Mouse (Mus musculus) hindbrain, postnatal 0 days (tissue): ENCODE results near the gene Cat. TPM values are rescaled to one million over a fixed set of nuclear protein-coding genes. Genes with fewer than 3 reads are reported as not detected.

Experiments
- ATAC-seq: fragments of 200-750 bp; cut with Nextera tagmentation; 2 replicates; pipeline ENCODE4 v1.8.0; 2017; ENCODE audit warnings: mild to moderate bottlenecking, moderate TSS enrichment, moderate library complexity
- DNase-seq: peaks from one replicate; pipeline ENCODE4 v3.0.0-alpha.2; 2015; ENCODE audit warnings: low spot score
- H3K27ac ChIP-seq: fragments of 300-500 bp; sonication (generic); 2 replicates; pipeline ENCODE4 v1.5.1; 2014; ENCODE audit warnings: mild to moderate bottlenecking
- H3K27me3 ChIP-seq: fragments of 300-500 bp; sonication (generic); 2 replicates; pipeline ENCODE4 v1.6.1; 2014; ENCODE audit warnings: low read length, mixed read lengths; ENCODE audit not compliant: insufficient read depth
- H3K36me3 ChIP-seq: fragments of 300-500 bp; sonication (generic); 2 replicates; pipeline ENCODE4 v1.6.1; 2014; ENCODE audit warnings: low read length, mixed read lengths; ENCODE audit not compliant: insufficient read depth
- H3K4me1 ChIP-seq: fragments of 300-500 bp; sonication (generic); 2 replicates; pipeline ENCODE4 v1.6.1; 2014; ENCODE audit warnings: antibody characterized with exemption, low read length, mixed read lengths; ENCODE audit not compliant: insufficient read depth
- H3K4me2 ChIP-seq: fragments of 300-500 bp; sonication (generic); 2 replicates; pipeline ENCODE4 v1.6.1; 2014; ENCODE audit warnings: low read depth, mild to moderate bottlenecking, low read length, moderate library complexity, mixed read lengths
- H3K4me3 ChIP-seq: fragments of 300-500 bp; sonication (generic); 2 replicates; pipeline ENCODE4 v1.5.1; 2014; ENCODE audit warnings: low read length
- H3K9ac ChIP-seq: fragments of 300-500 bp; sonication (generic); replicated peaks from 2 replicates; pipeline ENCODE4 v1.6.1; 2014; ENCODE audit warnings: mild to moderate bottlenecking, low read length, moderate library complexity, mixed read lengths
- H3K9me3 ChIP-seq: fragments of 300-500 bp; sonication (generic); 2 replicates; pipeline ENCODE4 v1.6.1; 2016; ENCODE audit warnings: low read length, mixed read lengths
- CTCF ChIP-seq: IDR thresholded peaks from 2 replicates; pipeline ENCODE4 v1.5.1; 2016; ENCODE audit warnings: antibody characterized with exemption, control low read depth, low read depth
- WGBS: fragments of 180-500 bp; shearing (Covaris S2); extraction: QIAGEN DNeasy Blood & Tissue Kit; methylation state at CpG from one replicate; pipeline ENCODE4 v1.1.7; 2014; 5-methylcytosine and 5-hydroxymethylcytosine counted together
- polyA plus RNA-seq: library from polyadenylated mRNA; unstranded; fragments of >200 nt; fragmentation: Nextera tagmentation; extraction: Ambion mirVana; gene quantifications from 2 replicates; pipeline ENCODE4 v1.2.1, GENCODE M21; 2015
- total RNA-seq: library from RNA; depleted of rRNA; stranded (reverse); fragments of >200 nt; gene quantifications from 2 replicates; pipeline ENCODE4 v1.2.3, GENCODE M21; 2014; rRNA removed

Cat gene
- total RNA-seq = 112 and 116 TPM in 2 replicates
- 58.5 and 71.4 TPM in 2 replicates for polyA plus RNA-seq

DNA sequence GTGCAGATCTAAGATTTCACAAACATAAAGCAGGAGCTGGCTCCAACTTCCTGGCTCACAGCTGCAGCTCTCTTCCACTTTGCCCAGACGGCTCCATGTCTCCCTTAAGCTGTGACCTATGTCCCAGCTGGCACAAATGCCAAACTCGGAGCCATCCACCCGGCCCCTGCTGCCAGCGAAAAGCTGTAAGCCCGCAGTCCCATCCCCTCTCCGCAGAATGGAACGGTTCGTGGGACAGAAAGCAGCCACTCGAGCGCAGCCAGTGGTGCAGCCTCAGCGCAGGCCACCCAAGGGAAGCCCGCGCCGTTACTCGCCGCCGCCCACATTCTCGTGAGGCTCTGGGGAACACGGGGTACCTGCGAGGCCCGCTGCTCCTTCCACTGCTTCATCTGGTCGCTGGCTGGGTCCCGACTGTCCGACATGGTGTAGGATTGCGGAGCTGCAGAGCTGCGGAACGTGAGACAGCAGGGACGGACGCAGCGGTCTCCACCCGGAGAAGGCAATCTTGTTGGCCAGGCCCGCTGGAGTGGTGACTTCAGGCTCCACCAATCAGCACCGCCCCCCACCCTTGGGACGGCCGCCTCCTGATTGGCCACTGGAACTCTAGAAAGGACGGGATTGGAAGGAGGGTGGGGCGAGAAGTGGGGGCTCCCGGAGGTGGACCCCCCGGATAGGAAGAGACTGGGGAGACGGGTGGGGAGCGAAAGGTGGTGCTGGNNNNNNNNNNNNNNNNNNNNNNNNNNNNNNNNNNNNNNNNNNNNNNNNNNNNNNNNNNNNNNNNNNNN, at the start of gene Cat:
TSS of gene Cat (minus strand) at position 544 of the 785 bp plus-strand sequence.
- peak within 1 kb of the TSS; percentile 98 for H3K27ac ChIP-seq
- ATAC-seq (peak; percentile 99), DNase-seq (peak; percentile 96)
- no peaks in the 10 kb centered on the region for H3K36me3 ChIP-seq
- peak within 1 kb of the TSS; percentile 87 for H3K4me3 ChIP-seq
- no peaks in the 10 kb centered on the region for H3K27me3 ChIP-seq
- H3K9me3 ChIP-seq = no peaks in the 10 kb centered on the region
- H3K4me1 ChIP-seq = peaks cover 7% of the 10 kb centered on the region; the same call in 1 of the 2 replicates
- no peak for TF ChIP-seq CTCF
- WGBS = under 1% methylated on average over 41 of the region's 41 CpGs
- peak within 1 kb of the TSS; percentile 68 for H3K4me2 ChIP-seq
- H3K9ac ChIP-seq = peak within 1 kb of the TSS; percentile 83

DNA sequence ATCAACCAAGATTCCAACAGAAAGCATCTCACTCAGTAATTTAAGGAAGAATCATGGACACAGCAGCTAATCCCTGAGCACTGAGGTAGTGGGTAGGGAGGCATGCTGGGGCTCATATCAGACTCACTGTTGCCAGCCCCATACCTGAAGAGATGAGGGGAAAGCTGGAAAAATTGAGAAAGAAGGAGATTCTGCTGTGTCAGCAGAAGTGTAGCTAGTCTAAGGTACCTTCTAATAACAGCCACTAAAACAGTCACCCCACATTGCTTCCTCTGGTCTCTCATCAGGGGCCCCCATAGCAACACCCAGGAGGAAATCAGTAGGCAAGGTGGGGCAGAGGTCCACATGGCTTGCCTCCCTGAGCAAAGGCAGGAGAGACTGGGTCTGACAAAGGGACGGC, 40.6 kb upstream of the Cat start:
- Histone ChIP-seq H3K27ac (no peak overlapping the region), H3K9me3 (no peaks in the 10 kb centered on the region), H3K4me1 (no peaks in the 10 kb centered on the region), H3K9ac (no peak overlapping the region), H3K36me3 (no peaks in the 10 kb centered on the region), H3K4me3 (no peak overlapping the region), H3K4me2 (no peak overlapping the region), H3K27me3 (no peaks in the 10 kb centered on the region)
- WGBS = 87% methylated on average over 1 of the region's 1 CpGs
- no peak for ATAC-seq
- TF ChIP-seq CTCF = no peak
- no peak for DNase-seq

DNA sequence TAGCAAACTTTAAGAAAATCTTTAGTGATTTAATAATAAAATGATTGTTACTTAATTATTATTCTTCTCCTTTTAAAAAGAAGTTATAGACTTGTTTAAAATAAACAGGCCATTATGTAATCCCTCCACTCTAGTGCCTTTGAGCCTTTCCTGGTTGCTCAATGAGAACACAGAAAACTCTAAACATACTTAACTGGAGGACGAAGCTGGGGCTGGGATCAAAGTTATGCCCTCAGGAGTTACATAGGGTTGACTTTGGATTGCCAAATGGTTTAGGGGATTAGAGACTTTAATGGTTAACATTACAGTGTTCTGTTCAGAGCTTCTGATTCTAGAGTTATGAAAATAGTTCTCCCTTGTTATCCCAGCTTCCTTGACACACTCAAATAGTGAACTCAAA, 31.5 kb upstream of the Cat start:
- H3K36me3 ChIP-seq = no peaks in the 10 kb centered on the region
- no peaks in the 10 kb centered on the region for H3K27me3 ChIP-seq
- 80% methylated on average over 1 of the region's 1 CpGs for WGBS
- ATAC-seq (no peak), DNase-seq (no peak)
- no peak overlapping the region for H3K9ac ChIP-seq
- H3K9me3 ChIP-seq = no peaks in the 10 kb centered on the region
- no peak overlapping the region for H3K27ac ChIP-seq
- no peak overlapping the region for H3K4me3 ChIP-seq
- TF ChIP-seq CTCF = no peak
- no peak overlapping the region for H3K4me2 ChIP-seq
- no peaks in the 10 kb centered on the region for H3K4me1 ChIP-seq

DNA sequence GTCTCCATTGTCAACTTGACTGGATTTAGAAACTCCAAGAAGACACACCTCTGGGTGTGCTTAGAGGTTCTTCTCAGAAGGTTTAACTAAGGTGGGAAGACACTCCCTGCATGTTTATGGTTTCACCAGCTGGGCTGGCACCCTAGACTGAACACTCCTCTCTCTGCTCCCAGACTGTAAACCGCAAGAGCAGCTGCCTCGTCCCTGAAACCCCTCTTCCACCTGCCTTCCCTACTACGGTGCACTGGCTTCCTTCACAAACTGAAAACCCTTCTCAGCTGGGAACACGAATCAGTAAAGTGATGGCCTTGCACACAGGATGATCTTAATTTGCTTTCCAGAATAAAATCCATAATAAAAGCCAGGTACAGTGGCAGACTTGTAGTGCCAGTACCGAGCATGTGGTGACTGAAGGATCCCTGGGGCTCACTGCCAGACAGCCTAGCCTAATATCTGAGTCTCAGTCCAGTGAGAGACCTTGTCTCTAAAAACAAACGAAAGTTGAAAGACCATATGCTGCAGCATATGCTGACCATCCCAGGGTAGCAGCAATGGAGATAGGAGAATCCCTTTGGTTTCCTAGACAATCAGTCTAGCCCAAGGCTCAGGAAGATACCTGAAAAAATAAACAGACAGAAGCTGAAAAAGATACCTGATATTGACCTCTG, 30.7 kb upstream of the Cat start:
- Histone ChIP-seq H3K4me3 (no peak overlapping the region), H3K27me3 (no peaks in the 10 kb centered on the region), H3K9ac (no peak overlapping the region), H3K4me1 (no peaks in the 10 kb centered on the region), H3K4me2 (no peak overlapping the region), H3K27ac (no peak overlapping the region), H3K9me3 (no peaks in the 10 kb centered on the region), H3K36me3 (no peaks in the 10 kb centered on the region)
- TF ChIP-seq CTCF = no peak
- 66% methylated on average over 6 of the region's 6 CpGs for WGBS
- DNase-seq (no peak), ATAC-seq (no peak)

DNA sequence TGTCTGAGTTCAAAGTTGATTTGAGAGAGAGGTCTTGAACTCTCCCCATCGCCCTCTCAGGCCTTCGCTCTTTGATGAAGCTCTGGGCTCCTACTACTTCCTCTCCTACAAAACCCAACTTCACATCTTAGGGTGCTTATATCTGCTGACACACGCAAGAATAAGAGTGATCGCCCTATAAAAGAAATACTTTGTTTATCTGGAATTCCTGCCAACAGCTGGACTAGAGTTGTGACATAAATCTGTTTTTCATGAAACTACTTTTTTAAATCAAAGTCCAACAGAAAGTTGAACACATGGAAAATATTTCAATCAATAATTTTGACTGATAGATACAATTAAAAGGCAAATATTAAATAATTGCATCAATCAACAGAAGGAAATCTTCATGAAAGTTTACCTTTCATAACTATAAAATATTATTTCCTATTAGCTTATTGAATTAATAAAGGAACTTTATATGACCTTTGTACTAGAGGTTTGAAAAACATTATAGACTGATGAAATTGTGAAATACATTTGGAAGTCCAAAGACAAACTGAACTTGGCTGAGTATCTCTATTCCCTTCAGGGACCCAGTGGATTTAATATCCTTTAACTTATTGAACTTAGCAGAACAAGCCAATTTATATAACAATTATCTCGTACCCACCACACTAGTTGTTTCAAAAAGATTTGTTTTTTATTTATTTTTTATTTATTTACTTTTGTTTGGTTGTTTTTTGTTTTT, 27.3 kb upstream of the Cat start:
- Histone ChIP-seq H3K4me2 (no peak overlapping the region), H3K27ac (no peak overlapping the region), H3K9me3 (no peaks in the 10 kb centered on the region), H3K9ac (no peak overlapping the region), H3K36me3 (no peaks in the 10 kb centered on the region), H3K4me3 (no peak overlapping the region), H3K27me3 (no peaks in the 10 kb centered on the region), H3K4me1 (no peaks in the 10 kb centered on the region)
- TF ChIP-seq CTCF = no peak
- no peak for DNase-seq
- WGBS = 90% methylated on average over 5 of the region's 5 CpGs
- ATAC-seq = no peak

DNA sequence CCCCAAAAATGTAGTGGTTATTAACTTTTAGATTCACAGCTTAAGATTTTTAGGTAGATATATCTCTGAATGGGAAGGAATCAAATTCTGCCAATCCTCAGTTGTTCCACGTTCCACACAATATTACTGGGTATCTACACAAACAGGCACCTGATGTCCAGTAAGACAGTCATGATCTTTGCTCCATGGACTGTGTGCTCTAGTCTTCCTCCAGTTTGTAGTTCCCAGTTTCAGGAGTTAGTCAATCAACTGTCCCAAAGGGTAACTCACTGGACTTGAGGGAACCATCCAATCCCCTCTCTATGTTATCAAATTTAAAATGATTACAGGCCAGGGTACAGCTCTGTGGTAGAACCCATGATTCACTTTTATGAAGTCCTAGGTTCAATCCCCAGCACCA, 26.7 kb upstream of the Cat start:
- Histone ChIP-seq H3K9ac (no peak overlapping the region), H3K36me3 (no peaks in the 10 kb centered on the region), H3K9me3 (no peaks in the 10 kb centered on the region), H3K27me3 (no peaks in the 10 kb centered on the region), H3K27ac (no peak overlapping the region), H3K4me2 (no peak overlapping the region), H3K4me3 (no peak overlapping the region), H3K4me1 (no peaks in the 10 kb centered on the region)
- TF ChIP-seq CTCF = no peak
- DNase-seq (no peak), ATAC-seq (no peak)
- WGBS = 85% methylated on average over 1 of the region's 1 CpGs
